Mouse (Mus musculus): ENCODE data around the gene Plekha6.

- TF ChIP-seq CTCF (conservative IDR thresholded peaks at IDR 0.05; ENCODE audit: low read length) (no peak), POU5F1 (IDR thresholded peaks at IDR 0.05; ENCODE audit: borderline replicate concordance, low read length) (no peak)
Observed at GRCm38 (mm10) chr1:133182016-133182705, 18.2 kb downstream of the Plekha6 start.

Measured in E14TG2a.4 (cell line).